Comparison of ENCODE assay signal across 22 mouse cellular contexts in genomic region chr6:117280911-117281310, GRCm38 (mm10).
DNase-seq lines count a peak whose midpoint lies in the region; ATAC-seq lines count a peak whose summit lies in the region.
"Had no signal": no experiment of that assay in that cellular context is flagged by ENCODE, and none has a peak within 500 bp of the region (broad histone marks: within the 10 kb centered on the region; RNA-seq: fewer than 3 reads in every experiment).

No protein-coding gene starts in this region.

- no peak overlapping the region for H3K4me3 ChIP-seq in heart, embryonic 10.5 days
- H3K4me3 ChIP-seq in limb, embryonic 10.5 days: no peak overlapping the region
- H3K4me3 ChIP-seq: forebrain, embryonic 10.5 days; forebrain, embryonic 13.5 days; hindbrain, embryonic 10.5 days had no signal

- H3K36me3 ChIP-seq in heart, embryonic 10.5 days: no peaks in the 10 kb centered on the region
- no peaks in the 10 kb centered on the region for H3K36me3 ChIP-seq in limb, embryonic 10.5 days
- H3K36me3 ChIP-seq: forebrain, embryonic 10.5 days; hindbrain, embryonic 10.5 days had no signal

- DNase-seq in heart, embryonic 10.5 days (ENCODE audit: low spot score): no peak
- no peak for DNase-seq in heart, postnatal 25 days (ENCODE audit: low spot score)
- peak; percentile 66 for DNase-seq in NIH3T3 (ENCODE audit: low read depth)
- no peak for DNase-seq in limb, embryonic 10.5 days (ENCODE audit: low spot score)
- no peak for DNase-seq in gastrocnemius, postnatal 25 days
- DNase-seq: adrenal gland, adult 2 months; adrenal gland, postnatal 14 days; cerebellum, adult 11 months; cerebellum, adult 2 months; cerebellum, adult 9-11 months; embryo, embryonic 11 days; gastrocnemius, postnatal 10 days; heart, adult 18-20 months; heart, postnatal 36 days; kidney, adult 2 months had no signal

- intact Hi-C loops in heart, postnatal 25 days (cut with DNase I): no loop called here

- peak overlapping the region; percentile 76; the same call in 1 of the 2 replicates for H3K27ac ChIP-seq in heart, embryonic 10.5 days
- H3K27ac ChIP-seq in limb, embryonic 10.5 days: peak overlapping the region; percentile 56; the same call in 1 of the 2 replicates
- H3K27ac ChIP-seq: forebrain, embryonic 13.5 days; hindbrain, embryonic 14.5 days had no signal

- H3K4me1 ChIP-seq in heart, embryonic 10.5 days: peaks cover 34% of the 10 kb centered on the region
- peaks cover 33% of the 10 kb centered on the region for H3K4me1 ChIP-seq in limb, embryonic 10.5 days

- no peaks in the 10 kb centered on the region for H3K27me3 ChIP-seq in heart, embryonic 10.5 days (ENCODE audit: insufficient read depth, poor library complexity, severe bottlenecking)
- H3K27me3 ChIP-seq in limb, embryonic 10.5 days (ENCODE audit: low read depth, poor library complexity, severe bottlenecking): no peaks in the 10 kb centered on the region
- H3K27me3 ChIP-seq: forebrain, embryonic 13.5 days had no signal

- 90% methylated on average over 3 of the region's 3 CpGs for WGBS in heart, embryonic 10.5 days
- 90% methylated on average over 3 of the region's 3 CpGs for WGBS in limb, embryonic 10.5 days

- ATAC-seq in activated CD4-positive, CD25-positive, alpha-beta regulatory T cell, adult 4 months: no peak
- ATAC-seq: CD4-positive, CD25-positive, alpha-beta regulatory T cell, adult 4 months; intestine, postnatal 0 days had no signal

- H3K9me3 ChIP-seq in heart, embryonic 10.5 days: no peaks in the 10 kb centered on the region
- H3K9me3 ChIP-seq in limb, embryonic 10.5 days (replicated peaks): no peaks in the 10 kb centered on the region
- H3K9me3 ChIP-seq: forebrain, embryonic 10.5 days; forebrain, embryonic 13.5 days; hindbrain, embryonic 10.5 days had no signal
